ENCODE assay signal across 17 mouse cellular contexts in the genomic region with DNA sequence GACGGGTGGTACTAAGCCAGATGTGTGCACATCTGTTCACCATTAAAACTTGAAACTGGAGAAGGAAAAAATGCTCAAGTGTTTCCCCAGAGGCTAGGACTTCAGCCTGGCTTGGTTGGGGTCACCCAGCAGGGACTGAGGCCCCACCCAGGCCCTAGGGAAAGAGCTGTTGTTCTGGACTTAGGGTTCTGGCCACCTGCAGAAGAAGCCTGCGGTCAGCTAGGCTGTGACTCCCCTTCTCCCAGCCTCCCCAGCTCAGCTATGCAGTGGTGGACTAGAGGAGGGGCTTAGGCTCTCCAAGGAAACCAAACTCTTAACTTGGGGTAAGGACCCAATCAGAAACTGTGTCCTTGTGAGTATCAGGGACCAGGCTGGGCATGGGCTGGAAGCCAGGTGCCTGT. TPM values are rescaled to one million over a fixed set of nuclear protein-coding genes. Genes with fewer than 3 reads are reported as not detected.
A peak's percentile ranks its signal among the peaks of the same experiment; 100 is the strongest.
DNase-seq lines count a peak whose midpoint lies in the region; ATAC-seq lines count a peak whose summit lies in the region.
"Had no signal": no experiment of that assay in that cellular context is flagged by ENCODE, and none has a peak within 500 bp of the region (broad histone marks: within the 10 kb centered on the region; RNA-seq: fewer than 3 reads in every experiment).

No protein-coding gene starts in this region.

- peaks cover 98% of the 10 kb centered on the region for H3K4me1 ChIP-seq in forebrain, embryonic 10.5 days
- H3K4me1 ChIP-seq in forebrain, embryonic 15.5 days, result peaks cover 37% of the 10 kb centered on the region
- peaks cover 26% of the 10 kb centered on the region for H3K4me1 ChIP-seq in neural tube, embryonic 11.5 days (ENCODE audit: control insufficient read depth, insufficient read depth, low read length)
- peaks cover 8% of the 10 kb centered on the region; the same call in 1 of the 2 replicates for H3K4me1 ChIP-seq in neural tube, embryonic 14.5 days (ENCODE audit: control insufficient read depth, insufficient read depth, low read length)

- no peak for ATAC-seq in forebrain, embryonic 15.5 days (replicated peaks)
- ATAC-seq in neural tube, embryonic 11.5 days (ENCODE audit: insufficient read depth, low FRiP score, low TSS enrichment), result no peak
- no peak for ATAC-seq in neural tube, embryonic 14.5 days (ENCODE audit: low read depth)

- WGBS in forebrain, embryonic 10.5 days, result 34% methylated on average over 2 of the region's 2 CpGs
- WGBS in forebrain, embryonic 15.5 days, result 51% methylated on average over 2 of the region's 2 CpGs
- 35% methylated on average over 2 of the region's 2 CpGs for WGBS in neural tube, embryonic 11.5 days
- 41% methylated on average over 2 of the region's 2 CpGs for WGBS in neural tube, embryonic 14.5 days

- peaks cover 37% of the 10 kb centered on the region for H3K36me3 ChIP-seq in forebrain, embryonic 10.5 days (replicated peaks)
- H3K36me3 ChIP-seq in forebrain, embryonic 15.5 days, result no peaks in the 10 kb centered on the region
- no peaks in the 10 kb centered on the region for H3K36me3 ChIP-seq in neural tube, embryonic 11.5 days (ENCODE audit: control insufficient read depth, insufficient read depth, low read length)
- no peaks in the 10 kb centered on the region for H3K36me3 ChIP-seq in neural tube, embryonic 14.5 days (ENCODE audit: control insufficient read depth, insufficient read depth, low read length)
- H3K36me3 ChIP-seq: hindbrain, embryonic 12.5 days had no signal

- H3K4me3 ChIP-seq in forebrain, embryonic 10.5 days, result peak overlapping the region; percentile 26; the same call in 1 of the 2 replicates
- no peak overlapping the region for H3K4me3 ChIP-seq in forebrain, embryonic 15.5 days
- 0 out of 2 replicates have a peak overlapping the region, but pooled peaks have one; percentile 3 for H3K4me3 ChIP-seq in neural tube, embryonic 11.5 days (ENCODE audit: low read depth, low read length)
- no peak overlapping the region for H3K4me3 ChIP-seq in neural tube, embryonic 14.5 days (ENCODE audit: low read depth, low read length)
- H3K4me3 ChIP-seq: hindbrain, embryonic 12.5 days had no signal

- no peak overlapping the region for H3K4me2 ChIP-seq in forebrain, embryonic 15.5 days (replicated peaks)
- H3K4me2 ChIP-seq in neural tube, embryonic 11.5 days (ENCODE audit: low read depth), result peak overlapping the region; percentile 21; the same call in 1 of the 2 replicates
- peak overlapping the region; percentile 23; the same call in 1 of the 2 replicates for H3K4me2 ChIP-seq in neural tube, embryonic 14.5 days (ENCODE audit: low read depth, low read length)
- H3K4me2 ChIP-seq: midbrain, embryonic 11.5 days had no signal

- no peak overlapping the region for H3K9ac ChIP-seq in forebrain, embryonic 15.5 days (replicated peaks)
- H3K9ac ChIP-seq in neural tube, embryonic 11.5 days (ENCODE audit: low read length), result no peak overlapping the region
- H3K9ac ChIP-seq in neural tube, embryonic 14.5 days (replicated peaks; ENCODE audit: low read depth, low read length), result no peak overlapping the region
- H3K9ac ChIP-seq: hindbrain, embryonic 12.5 days had no signal

- peaks cover 38% of the 10 kb centered on the region for H3K27me3 ChIP-seq in forebrain, embryonic 10.5 days (ENCODE audit: poor library complexity, severe bottlenecking)
- no peaks in the 10 kb centered on the region for H3K27me3 ChIP-seq in forebrain, embryonic 15.5 days
- peaks cover 7% of the 10 kb centered on the region for H3K27me3 ChIP-seq in neural tube, embryonic 11.5 days (ENCODE audit: control insufficient read depth, insufficient read depth, low read length)
- H3K27me3 ChIP-seq in neural tube, embryonic 14.5 days (ENCODE audit: control insufficient read depth, insufficient read depth, low read length), result 0 out of 2 replicates have a peak, but pooled peaks cover 5% of the 10 kb centered on the region

- H3K9me3 ChIP-seq in forebrain, embryonic 10.5 days, result no peaks in the 10 kb centered on the region
- H3K9me3 ChIP-seq in forebrain, embryonic 15.5 days, result no peaks in the 10 kb centered on the region
- H3K9me3 ChIP-seq in neural tube, embryonic 11.5 days (ENCODE audit: control insufficient read depth, low read length), result no peaks in the 10 kb centered on the region
- H3K9me3 ChIP-seq in neural tube, embryonic 14.5 days (ENCODE audit: control insufficient read depth, low read length), result no peaks in the 10 kb centered on the region
- H3K9me3 ChIP-seq: hindbrain, embryonic 12.5 days had no signal

- H3K27ac ChIP-seq in forebrain, embryonic 10.5 days, result peak overlapping the region; percentile 90
- no peak overlapping the region for H3K27ac ChIP-seq in forebrain, embryonic 15.5 days (replicated peaks)
- H3K27ac ChIP-seq in neural tube, embryonic 11.5 days (ENCODE audit: low read depth, low read length), result no peak overlapping the region
- H3K27ac ChIP-seq in neural tube, embryonic 14.5 days (ENCODE audit: low read depth, low read length), result no peak overlapping the region
- H3K27ac ChIP-seq: hindbrain, embryonic 12.5 days had no signal

- DNase-seq in forebrain, embryonic 10.5 days (ENCODE audit: extremely low spot score, low spot score), result no peak
- DNase-seq in neural tube, embryonic 11.5 days (ENCODE audit: low spot score), result no peak
- DNase-seq in neural tube, embryonic 10.5 days (ENCODE audit: extremely low spot score, low spot score), result no peak
- peak; percentile 80 for DNase-seq in forelimb bud, embryonic 11.5 days (ENCODE audit: low read depth, low spot score)
- no peak for DNase-seq in thymus, postnatal 25 days
- DNase-seq in frontal cortex, postnatal 36 days (ENCODE audit: low spot score in 2 of 2), result no peak
- DNase-seq: cerebellum, postnatal 36 days; kidney, postnatal 25 days; layer of hippocampus, postnatal 36 days; lung, postnatal 10 days; right cerebral cortex, postnatal 25 days; thymus, postnatal 14 days had no signal

RNA-seq across cellular contexts. Expression of a gene that starts 17.3 kb away (rescaled TPM):
- polyA plus RNA-seq in forebrain, embryonic 10.5 days (2016; fragmentation: Nextera tagmentation; extraction: Ambion mirVana), result 0.36 and 0.90 TPM in 2 replicates
- 0.93 and 1.1 TPM in 2 replicates for polyA plus RNA-seq in forebrain, embryonic 15.5 days (2015; fragmentation: Nextera tagmentation; extraction: Ambion mirVana)
- 0.08 and 0.22 TPM in 2 replicates for polyA plus RNA-seq in neural tube, embryonic 11.5 days (2014; fragmentation: Nextera tagmentation; extraction: Ambion mirVana)
- polyA plus RNA-seq in neural tube, embryonic 14.5 days (2014; fragmentation: Nextera tagmentation; extraction: Ambion mirVana), result 0.13 TPM in 1 of 2 replicates, not detected in the other
- polyA plus RNA-seq: liver, adult 2 months had no signal

Comparison
In these comparisons a context has a peak if more than half of its experiments do, and no peak if none do; other contexts are left out.
1. H3K4me3 ChIP-seq: peak in forebrain, embryonic 10.5 days (single experiment) and neural tube, embryonic 11.5 days (single experiment); none in forebrain, embryonic 15.5 days (single experiment) and neural tube, embryonic 14.5 days (single experiment).